Mouse (Mus musculus) cerebellum, postnatal 25 days (tissue): ENCODE results near the gene Zfp26.

Source experiments
- DNase-seq, 2 experiments: peaks; one replicate each; pipeline ENCODE4 v3.0.0; 2021; ENCODE audit warnings: mixed read lengths in 2 of 2

The Zfp26 gene

DNA sequence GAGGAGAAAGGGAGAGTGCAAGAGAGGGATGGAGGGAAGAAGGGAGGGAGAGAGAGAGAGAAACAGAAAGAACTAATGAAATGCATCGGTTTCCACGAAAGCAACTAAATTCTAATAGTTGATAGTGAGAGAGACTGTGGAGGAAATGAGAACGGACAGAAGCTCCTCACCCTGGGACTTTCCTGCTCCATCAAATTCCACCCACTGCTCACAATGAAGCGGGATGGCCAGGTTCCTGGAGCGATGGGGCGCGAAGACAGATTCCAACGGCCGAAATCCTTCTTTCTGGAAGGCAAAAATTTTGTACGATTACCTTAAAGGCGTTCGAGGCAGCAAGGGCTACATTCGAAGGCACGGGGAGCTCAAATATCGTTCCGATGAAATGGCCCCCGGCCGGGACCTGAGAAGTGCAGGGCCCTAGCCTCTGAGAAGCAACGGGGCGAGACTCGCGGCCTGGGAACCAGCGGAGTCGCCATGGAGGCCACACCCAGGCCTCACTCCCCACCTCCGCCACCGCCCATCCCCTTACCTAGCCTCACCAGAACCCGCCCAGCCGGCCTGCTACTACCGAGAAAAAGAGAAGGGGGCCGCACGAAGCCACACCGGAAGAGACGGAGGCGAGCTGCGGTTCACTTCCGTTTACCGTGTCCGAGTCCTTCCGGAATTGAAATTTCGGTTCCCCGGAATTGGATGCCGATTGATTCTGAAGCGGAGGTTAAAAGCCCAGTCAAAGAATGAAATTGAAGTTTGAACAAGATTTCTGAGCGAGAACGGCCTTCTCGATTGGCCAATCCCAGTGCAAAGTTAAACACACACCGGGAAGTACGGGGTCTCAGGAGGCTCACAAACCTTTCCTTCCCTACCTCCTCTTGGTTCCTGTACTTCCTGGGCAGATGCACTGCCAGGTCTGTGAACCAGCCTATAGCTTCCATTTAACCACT is at the start of gene Zfp26:
TSS of gene Zfp26 (minus strand) at position 786 of the 941 bp plus-strand sequence.
- peak; percentile 82 to 83 for DNase-seq

DNA sequence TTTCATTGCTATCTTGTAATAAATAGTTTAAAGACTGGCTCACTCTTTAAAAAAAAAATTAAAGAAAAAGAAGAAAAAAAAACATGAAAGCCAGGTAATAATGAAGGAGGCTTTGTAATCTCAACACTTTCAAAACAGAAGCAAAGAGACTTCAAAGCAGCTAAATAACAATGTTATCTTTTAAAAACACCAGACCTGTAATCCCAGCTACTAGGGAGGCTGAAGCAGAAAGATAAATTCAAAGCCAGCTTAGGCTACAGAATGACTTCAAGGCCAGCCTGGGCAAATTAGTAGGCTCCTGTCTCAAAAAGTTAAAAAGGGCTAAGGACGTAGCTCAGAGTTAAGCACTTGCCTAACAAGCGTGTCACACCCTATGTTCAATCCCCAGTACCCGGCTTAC is 49.7 kb upstream of the Zfp26 start:
- no peak for DNase-seq

DNA sequence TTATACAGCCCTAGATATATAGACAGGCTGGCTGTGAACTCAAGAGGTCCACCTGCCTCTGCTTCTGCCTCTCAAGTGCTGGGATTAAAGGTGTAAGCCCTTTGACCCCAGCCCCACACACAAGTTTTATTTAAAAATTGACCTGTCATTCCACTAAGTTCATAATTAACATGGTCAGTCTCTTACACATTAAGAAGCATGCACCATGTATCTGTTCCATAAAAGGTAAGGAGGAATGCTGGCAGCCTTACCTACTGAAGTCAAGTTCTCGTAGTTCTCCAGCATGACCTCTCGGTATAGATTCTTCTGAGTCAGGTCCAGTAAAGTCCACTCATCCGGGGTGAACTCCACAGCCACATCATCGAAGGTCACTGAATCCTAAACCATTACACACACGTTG is 44.8 kb upstream of the Zfp26 start:
- DNase-seq, result no peak

DNA sequence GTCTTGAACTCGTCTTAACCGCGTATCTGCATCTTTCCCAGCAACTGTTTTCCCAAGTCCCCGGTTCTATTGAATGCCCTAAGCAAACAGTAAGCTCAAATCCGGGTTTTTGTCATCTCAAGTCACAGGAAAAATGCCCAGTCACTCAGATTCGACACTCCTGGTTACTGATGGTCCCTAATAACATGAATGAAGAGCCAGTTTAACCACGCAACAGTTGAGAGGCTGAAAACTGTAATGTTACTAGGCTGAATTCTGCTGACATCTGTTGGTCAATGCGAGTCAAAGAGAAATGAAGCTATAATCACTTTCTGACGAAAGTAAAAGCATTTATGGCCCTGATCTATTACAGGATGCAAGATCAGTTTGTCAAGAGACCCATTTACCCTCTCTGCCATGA is 33.3 kb upstream of the Zfp26 start:
- DNase-seq, result no peak

DNA sequence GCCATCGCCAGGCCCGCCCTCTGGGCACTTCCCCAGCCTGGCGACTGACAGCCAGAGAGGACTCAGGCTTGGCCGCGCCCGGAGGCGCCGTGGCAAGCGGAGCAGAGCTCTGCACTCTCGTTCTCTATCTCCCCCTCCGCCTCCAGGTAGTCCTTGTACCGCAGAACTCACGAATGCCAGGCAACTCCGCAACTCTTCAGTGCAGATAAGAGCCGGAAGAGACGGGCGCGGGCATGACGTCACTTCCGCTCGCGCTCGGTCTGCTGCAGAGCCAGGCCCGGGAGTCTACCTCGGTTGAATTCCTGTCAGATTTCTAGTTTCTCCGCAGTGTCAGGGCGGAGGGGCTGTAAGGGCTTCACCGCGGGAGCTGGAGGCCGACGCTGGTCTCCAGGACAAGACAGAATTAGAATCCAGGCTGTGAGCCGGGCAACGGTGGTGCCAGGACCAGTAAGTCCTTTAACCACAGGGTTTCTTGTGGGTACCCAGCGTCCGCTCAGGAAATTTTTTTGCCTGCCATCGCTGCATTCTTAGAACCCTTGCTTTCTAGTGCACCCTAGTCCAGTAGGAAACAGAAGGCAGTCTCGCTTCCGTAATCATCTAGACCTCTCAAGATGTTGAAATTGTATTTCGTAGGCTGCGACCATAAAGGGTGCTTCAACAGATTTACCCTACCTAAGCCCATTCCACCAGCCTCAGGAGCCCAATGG is 32.7 kb upstream of the Zfp26 start, which contains the start of gene Zfp426:
TSS of gene Zfp426 (minus strand) at position 220 of the 707 bp plus-strand sequence.
- peak; percentile 92 to 93 for DNase-seq

DNA sequence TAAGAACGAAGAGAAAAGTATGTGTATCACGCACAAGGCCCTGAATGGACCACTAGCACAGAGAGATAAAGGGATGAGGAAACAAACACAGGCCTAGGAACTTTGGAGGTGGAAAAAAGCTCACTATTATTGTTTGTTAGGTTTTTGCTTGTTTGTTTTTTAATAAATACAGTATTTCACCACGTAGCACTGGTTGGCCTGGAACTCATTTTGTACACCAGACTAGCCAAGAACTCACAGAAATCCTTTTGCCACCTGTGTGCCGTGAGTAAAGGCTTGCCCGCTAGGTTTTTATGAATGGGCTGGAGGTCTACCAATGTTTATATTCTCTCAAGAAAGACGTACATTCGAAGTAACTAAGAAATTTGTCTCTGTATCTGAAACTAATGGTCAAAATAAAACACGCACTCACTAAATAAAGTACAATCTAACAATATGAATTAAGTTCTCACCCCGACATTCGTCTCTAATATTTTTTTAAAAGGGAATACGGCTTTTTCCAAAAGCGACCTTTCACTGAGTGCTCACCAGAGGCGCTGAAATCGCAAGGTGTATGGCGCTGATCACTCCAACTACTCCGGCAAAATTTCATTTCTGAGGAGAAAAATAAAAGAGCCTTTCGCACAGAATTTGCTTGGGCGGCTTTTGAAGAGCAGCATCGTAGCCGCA is 32.0 kb upstream of the Zfp26 start:
- peak in 1 of 2 experiments; percentile 11 for DNase-seq

DNA sequence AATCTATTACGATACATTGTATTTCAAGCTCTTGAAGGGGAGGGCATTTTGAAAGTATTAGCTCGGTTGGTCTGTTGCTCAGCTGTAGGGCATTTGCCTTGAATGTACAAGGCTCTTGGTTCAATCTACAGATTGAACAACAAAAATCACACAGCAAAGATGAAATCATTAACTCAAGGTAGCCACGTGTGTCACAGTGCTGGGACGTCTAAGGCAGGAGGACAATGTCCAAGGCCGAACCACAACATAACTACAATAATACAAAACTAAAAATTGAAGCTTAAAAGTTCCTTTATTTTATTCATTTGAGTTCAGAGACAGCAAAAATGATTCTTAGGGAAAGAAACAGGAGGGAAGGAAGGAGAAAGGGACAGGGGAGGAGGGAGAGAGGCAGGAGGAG is 29.6 kb upstream of the Zfp26 start:
- DNase-seq, result no peak

DNA sequence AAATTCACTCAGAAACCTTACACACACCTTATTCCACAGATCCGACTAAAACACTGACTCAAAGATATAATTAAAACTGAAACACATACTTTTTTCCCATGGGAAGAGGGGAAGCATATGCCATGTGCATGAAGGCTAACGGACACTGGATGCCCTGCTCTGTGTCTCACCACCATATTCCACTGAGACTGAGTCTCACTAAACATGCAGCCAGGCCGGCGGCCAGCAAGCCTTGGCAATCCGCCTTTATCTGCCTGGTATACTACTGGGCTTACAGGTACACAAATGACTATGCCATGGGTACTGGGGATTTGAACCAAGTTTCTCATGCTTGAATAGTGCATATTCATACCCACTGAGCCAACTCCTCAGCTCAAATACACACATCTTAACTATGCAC is 19.4 kb upstream of the Zfp26 start:
- DNase-seq, result peak; percentile 33 to 67

DNA sequence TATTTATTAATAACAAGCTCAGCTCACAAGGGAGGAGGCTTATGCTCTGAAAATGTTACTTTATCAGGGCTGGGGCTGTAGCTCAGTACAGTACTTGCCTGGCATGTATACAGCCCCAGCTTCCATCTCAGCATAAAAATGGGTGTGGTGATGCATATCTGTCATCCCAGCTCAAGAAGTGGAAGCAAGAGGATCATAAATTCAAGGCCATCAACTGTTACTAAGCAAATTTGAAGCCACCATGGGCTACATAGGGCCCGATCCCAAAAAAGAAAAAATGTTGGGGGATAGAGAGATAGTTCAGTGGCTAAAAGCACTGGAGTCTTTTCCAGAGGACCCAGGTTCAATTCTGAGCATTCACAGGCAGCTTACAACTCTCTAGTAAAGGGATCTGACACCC is 16.7 kb upstream of the Zfp26 start:
- DNase-seq, result no peak

DNA sequence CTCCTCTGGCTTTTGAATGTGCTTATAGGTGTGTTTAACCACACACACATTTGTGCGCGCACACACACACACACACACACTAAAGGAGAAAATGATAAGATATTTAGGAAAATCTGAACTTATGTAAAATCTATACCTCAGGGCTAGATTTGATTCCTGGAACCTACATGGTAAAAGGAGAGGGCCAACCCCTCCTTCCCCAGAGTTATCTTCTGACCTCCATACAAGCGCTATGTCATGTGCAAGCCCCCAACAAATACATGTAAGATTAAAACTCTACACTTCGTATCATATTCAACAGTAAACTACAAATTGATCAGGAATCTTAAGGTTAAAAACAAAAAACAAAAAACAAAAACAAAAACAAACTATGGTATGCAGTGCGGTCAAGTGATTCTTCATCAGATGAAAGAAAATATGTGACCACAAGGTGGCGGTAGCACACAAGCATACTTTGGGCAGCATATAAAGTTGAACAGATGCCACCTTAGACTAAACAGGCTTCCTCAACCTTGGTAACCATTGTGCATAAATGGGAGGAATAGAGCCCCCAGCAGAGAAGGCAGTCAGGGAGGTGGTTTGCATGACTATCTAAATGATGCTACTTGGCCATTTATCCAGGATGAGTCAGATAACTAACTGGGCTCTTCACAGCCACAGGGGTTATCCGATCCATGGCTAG is 6.9 kb upstream of the Zfp26 start:
- DNase-seq, result peak; percentile 50 to 79

DNA sequence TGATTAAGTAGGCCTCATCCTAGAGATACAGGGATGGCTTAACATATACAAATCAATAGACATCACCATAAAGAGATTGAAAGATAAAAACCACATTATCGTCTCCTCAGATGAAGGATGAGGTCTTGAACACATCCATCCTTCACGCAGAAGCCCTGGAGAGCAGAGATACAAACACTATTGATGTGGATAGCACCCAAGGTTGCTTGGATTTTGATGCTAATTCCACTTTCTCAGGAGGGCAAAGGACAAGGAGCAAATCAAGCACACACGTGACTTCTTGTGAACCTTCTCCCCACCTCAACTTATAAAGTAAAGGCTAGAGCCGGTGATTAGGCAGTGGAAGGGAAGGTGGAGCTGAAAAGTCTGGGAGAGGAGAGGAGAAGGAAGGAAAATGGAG is 6.3 kb downstream of the Zfp26 start:
- no peak for DNase-seq

DNA sequence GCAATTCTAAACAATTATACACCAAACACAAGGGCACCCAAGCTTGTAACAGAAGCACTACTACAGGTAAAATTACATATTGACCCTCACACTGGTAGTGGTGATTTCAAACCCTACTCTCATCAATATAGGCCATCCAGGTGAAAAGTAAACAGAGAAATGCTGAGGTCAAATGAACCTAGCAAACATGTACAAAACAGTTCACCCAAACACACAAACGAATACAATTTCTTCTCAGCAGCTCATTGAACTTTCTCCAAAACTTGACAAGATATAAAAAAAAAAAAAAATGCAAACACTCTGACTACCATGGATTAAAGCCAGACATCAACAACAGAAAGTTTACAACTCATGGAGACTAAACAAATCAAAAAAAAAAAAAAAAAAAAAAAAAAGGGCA is 8.5 kb downstream of the Zfp26 start:
- no peak for DNase-seq

DNA sequence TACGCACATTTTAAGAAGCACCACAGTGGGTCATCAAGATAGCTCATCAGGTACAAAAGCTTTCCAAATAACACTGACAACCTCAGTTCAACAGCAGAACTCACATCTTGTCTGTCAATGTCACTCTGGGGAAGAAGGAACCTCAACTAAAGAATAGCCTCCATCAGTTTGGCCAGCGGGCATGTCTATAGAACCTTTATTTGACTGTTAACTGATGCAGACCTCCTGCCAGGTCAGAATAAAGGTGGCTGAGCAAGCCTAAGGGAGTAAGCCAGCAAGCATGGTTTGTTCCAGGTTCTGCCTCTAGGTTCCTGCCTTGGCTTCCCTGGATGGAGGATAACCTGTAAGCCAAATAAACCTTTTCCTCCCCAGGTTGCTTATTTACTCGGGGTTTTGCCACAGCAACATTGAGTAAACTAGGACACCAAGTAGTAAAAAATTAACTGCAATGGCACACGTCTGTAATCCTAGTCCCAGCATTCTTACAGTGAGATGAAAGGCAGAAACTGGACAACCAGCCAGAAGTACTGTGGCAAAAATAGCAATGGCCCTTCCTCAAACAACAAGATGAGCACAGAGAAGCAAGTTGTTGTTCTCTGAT is 16.7 kb downstream of the Zfp26 start:
- no peak for DNase-seq

DNA sequence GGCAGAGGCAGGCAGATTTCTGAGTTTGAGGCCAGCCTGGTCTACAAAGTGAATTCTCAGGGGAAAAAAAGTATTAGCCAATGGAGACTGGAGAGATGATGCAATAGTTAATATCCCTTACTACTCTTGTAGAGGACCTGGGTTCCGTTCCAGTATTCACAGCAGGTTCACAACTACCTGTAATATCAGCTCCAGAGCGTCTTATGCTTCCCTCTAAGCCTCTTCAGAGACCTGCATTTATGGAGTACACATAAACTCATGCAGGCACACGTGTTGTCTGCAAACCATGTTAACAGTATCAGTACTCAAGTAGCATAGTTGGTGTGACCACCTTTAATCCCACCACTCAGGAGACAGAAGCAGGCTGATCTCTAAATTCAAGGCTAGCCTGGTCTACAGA is 30.0 kb downstream of the Zfp26 start:
- no peak for DNase-seq

DNA sequence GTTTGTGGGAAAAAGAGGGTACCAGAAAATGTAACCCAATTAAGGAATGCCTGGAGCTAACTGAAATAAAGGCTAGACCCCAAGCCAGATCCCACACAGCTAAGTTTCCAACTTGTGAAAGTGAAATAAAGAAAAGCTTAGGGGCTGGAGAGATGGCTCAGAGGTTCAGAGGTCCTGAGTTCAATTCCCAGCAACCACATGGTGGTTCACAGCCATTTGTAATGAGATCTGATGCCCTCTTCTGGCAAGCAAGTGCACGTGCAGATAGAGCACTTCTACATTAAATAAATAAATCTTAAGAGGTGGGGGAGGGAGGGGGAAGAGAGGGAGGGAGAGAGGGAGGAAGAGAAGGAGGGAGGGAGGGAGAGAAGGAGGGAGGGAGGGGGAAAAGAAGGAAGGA is 48.5 kb downstream of the Zfp26 start:
- no peak for DNase-seq

DNA sequence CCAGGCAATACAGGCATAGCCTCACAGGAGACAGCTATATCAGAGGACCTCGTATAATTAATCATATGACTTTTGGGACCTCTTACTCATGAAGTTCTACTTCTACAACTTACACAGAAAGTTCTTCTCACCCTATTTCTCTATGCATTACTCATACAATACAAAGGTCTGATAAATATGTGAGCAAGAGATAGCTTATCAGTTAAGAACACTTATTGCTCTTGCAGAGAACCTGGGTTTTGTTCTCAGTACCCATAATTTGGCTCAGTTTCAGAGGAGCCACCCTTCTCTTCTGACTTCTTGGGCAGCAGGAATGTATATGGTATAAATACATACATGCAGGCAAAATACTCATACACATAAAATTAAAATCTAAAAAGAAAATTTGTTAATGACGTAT is 50.6 kb downstream of the Zfp26 start:
- no peak for DNase-seq

DNA sequence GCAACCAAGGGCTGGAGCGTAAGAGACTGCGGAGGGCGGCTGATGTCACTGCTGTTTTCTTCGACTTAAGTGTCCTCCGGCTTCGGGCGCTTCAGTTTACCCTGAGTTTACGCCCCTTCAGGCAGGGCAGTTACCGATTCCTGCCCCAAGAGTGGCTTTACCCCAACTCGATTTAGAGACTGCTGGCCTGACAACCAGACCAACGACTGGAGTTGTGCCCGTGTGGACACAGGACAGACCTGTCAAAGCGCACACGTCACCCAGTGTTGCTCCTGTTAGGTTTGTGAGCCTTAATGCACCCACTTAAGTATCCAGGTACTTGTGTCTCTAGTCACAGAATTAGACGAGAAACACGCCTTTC is 74.6 kb downstream of the Zfp26 start:
- no peak for DNase-seq

DNA sequence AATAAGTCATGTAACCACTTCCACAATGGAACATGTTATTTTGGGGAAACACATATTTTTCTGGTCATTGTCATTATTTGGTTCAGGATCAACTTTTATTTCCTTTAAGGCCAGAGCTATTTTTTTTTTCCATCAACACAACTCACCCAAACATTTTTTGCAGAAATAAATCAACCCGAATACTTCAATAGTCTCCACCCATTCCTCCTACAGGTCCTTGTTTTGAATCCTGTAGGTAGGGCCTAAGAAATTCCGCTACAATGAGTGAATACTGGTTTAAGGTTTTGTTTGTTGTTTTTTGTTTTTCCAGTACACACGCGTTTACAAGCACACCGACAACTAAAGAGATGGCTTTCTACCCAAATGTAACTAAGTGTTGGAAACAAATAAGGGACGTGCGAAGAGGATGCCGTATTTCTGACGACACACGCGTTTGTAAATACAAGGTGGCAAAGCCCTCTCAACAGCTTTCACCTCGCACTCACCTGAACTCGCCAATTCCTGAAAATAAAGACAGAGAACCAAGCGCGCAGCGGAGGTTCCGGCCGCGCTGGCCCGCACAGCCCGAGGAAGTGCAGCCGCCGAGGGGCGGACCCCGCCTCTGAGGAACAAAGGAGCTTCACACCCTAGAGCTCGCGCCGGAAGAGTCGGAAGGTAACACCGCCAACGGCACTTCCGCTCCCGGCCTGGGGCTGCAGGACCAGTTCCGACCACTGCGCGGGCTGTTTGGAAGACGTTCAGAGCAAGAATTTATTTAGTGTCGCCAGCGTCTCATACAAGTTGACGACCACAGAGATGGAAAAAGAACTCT is 75.2 kb downstream of the Zfp26 start, which contains the start of gene Zfp560:
TSS of gene Zfp560 (minus strand) at position 646 of the 811 bp plus-strand sequence.
- peak; percentile 93 to 94 for DNase-seq

DNA sequence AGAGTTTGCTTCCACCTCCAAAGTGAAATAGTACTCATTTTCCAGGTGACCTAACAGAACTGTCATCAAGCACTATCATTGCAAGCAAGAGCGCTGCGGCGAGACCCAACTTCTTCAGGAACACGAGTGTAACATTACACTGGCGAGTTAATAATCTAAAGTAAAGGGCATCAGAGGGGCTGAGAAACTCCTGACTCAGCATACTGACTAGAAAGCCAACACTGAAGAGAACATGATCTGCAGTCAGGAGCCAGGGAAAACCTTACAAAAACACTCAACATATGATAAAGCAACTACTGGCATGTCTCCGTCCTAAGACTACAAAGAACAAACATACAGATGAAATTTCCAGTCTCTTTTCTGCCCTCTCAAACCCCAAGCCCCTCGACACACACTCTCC is 76.3 kb downstream of the Zfp26 start:
- DNase-seq, result no peak
